Mouse (Mus musculus): ENCODE measurements at regions not wholly inside any gene's neighbourhood (a gene's known extent, or its start where the extent isn't known, plus 50 kb on each side); places are given as distances from the start of the nearest gene placed in this dataset.

- no peaks in the 10 kb centered on the region for H3K4me1 ChIP-seq (ENCODE audit: control insufficient read depth, insufficient read depth, low read length)
- no peak overlapping the region for H3K27ac ChIP-seq (ENCODE audit: control insufficient read depth, insufficient read depth, low read depth, low read length)
- no peaks in the 10 kb centered on the region for H3K27me3 ChIP-seq (ENCODE audit: control insufficient read depth, insufficient read depth, low read length)
- H3K4me3 ChIP-seq (ENCODE audit: control insufficient read depth, low read depth, low read length) = no peak overlapping the region
- TF ChIP-seq CTCF (IDR thresholded peaks at IDR 0.05; ENCODE audit: control insufficient read depth, insufficient read depth, insufficient replicate concordance, low read depth, low read length) (no peak), POLR2A (IDR thresholded peaks at IDR 0.05; ENCODE audit: control insufficient read depth, low read depth, low read length) (no peak)
- H3K36me3 ChIP-seq (ENCODE audit: control insufficient read depth, insufficient read depth, low read length) = no peaks in the 10 kb centered on the region
Measured at GRCm38 (mm10) chr1:177633966-177634602, 95.5 kb upstream of the 1700016C15Rik start.

GRCm38 (mm10) chr1:177637061-177637460 is 92.6 kb upstream of the 1700016C15Rik start:
- TF ChIP-seq POLR2A (IDR thresholded peaks at IDR 0.05; ENCODE audit: control insufficient read depth, low read depth, low read length) = no peak
- no peak for TF ChIP-seq CTCF (IDR thresholded peaks at IDR 0.05; ENCODE audit: control insufficient read depth, insufficient read depth, insufficient replicate concordance, low read depth, low read length)
- no peaks in the 10 kb centered on the region for H3K4me1 ChIP-seq (ENCODE audit: control insufficient read depth, insufficient read depth, low read length)
- no peaks in the 10 kb centered on the region for H3K36me3 ChIP-seq (ENCODE audit: control insufficient read depth, insufficient read depth, low read length)
- no peak overlapping the region for H3K27ac ChIP-seq (ENCODE audit: control insufficient read depth, insufficient read depth, low read depth, low read length)
- H3K4me3 ChIP-seq (ENCODE audit: control insufficient read depth, low read depth, low read length) = no peak overlapping the region
- no peaks in the 10 kb centered on the region for H3K27me3 ChIP-seq (ENCODE audit: control insufficient read depth, insufficient read depth, low read length)

DNA sequence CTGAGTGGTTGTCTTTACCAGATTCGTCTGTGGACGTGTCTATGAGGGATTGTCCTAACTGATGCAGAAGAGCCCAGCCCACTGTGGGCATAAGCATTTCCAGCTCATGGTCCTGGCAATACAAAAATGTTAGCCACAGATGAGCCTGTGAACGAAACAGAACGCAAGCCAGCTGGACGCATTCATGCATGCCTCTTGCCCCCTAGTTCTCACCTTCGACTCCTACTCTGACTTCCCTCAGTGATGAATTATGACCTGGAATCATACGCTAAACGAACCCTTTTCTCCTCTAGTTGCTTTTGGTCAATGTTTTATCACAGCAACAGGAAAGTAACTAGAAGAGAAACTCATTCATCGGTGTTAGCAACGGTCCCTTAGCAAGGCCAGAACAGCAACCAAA is 91.2 kb upstream of the 1700016C15Rik start:
- no peak overlapping the region for H3K27ac ChIP-seq (ENCODE audit: control insufficient read depth, insufficient read depth, low read depth, low read length)
- H3K4me1 ChIP-seq (ENCODE audit: control insufficient read depth, insufficient read depth, low read length) = no peaks in the 10 kb centered on the region

GRCm38 (mm10) chr1:177639931-177640846 is 89.4 kb upstream of the 1700016C15Rik start:
- TF ChIP-seq CTCF (IDR thresholded peaks at IDR 0.05; ENCODE audit: control insufficient read depth, insufficient read depth, insufficient replicate concordance, low read depth, low read length) (no peak), POLR2A (IDR thresholded peaks at IDR 0.05; ENCODE audit: control insufficient read depth, low read depth, low read length) (no peak)
- Histone ChIP-seq H3K4me1 (ENCODE audit: control insufficient read depth, insufficient read depth, low read length) (no peaks in the 10 kb centered on the region), H3K36me3 (ENCODE audit: control insufficient read depth, insufficient read depth, low read length) (no peaks in the 10 kb centered on the region), H3K4me3 (ENCODE audit: control insufficient read depth, low read depth, low read length) (no peak overlapping the region), H3K27ac (ENCODE audit: control insufficient read depth, insufficient read depth, low read depth, low read length) (no peak overlapping the region), H3K27me3 (ENCODE audit: control insufficient read depth, insufficient read depth, low read length) (no peaks in the 10 kb centered on the region)

More for the DNA sequence above, 91.2 kb upstream of the 1700016C15Rik start:
- no peaks in the 10 kb centered on the region for H3K36me3 ChIP-seq (ENCODE audit: control insufficient read depth, insufficient read depth, low read length)
- no peaks in the 10 kb centered on the region for H3K27me3 ChIP-seq (ENCODE audit: control insufficient read depth, insufficient read depth, low read length)
- H3K4me3 ChIP-seq (ENCODE audit: control insufficient read depth, low read depth, low read length) = no peak overlapping the region
- TF ChIP-seq CTCF (IDR thresholded peaks at IDR 0.05; ENCODE audit: control insufficient read depth, insufficient read depth, insufficient replicate concordance, low read depth, low read length) (no peak), POLR2A (IDR thresholded peaks at IDR 0.05; ENCODE audit: control insufficient read depth, low read depth, low read length) (no peak)

DNA sequence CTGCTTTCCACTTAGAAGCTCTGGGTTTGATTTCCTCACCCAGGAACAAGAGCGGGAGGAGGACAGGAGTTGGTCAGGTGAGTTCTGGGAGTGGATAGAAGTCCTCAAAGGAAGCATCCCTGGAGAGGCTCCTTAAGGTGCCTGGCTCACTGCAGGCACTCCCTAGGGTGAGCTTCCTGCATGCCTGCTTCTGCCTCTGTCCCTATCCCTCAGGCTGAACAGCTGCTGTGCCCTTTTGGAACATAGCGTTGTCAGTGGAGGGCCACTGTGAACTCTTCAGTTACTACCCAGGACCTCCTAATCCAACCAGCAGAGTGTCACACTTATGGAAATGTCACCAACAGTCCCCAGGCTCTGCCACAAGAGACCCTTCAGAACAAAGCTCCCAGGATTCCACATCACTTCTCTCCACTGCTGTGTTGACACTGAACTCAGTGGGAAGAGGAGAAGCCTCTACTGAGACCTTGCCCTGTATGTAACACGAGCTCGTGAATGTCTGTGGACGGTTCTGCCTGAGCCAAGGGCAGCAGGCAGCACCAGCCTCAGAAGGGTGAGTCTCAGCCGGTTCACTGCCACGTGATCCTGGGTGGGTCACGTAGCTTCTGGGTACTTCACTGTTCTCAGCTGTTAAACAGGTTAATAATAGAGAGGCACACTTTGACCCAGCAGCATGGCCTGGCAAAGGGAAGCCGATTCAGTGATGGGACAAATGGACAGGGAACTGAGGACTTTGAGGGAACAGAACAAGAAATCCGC is 86.7 kb upstream of the 1700016C15Rik start:
- H3K27ac ChIP-seq (ENCODE audit: control insufficient read depth, insufficient read depth, low read depth, low read length) = no peak overlapping the region
- H3K36me3 ChIP-seq (ENCODE audit: control insufficient read depth, insufficient read depth, low read length) = no peaks in the 10 kb centered on the region
- H3K27me3 ChIP-seq (ENCODE audit: control insufficient read depth, insufficient read depth, low read length) = no peaks in the 10 kb centered on the region
- H3K4me3 ChIP-seq (ENCODE audit: control insufficient read depth, low read depth, low read length) = no peak overlapping the region
- TF ChIP-seq POLR2A (IDR thresholded peaks at IDR 0.05; ENCODE audit: control insufficient read depth, low read depth, low read length) (no peak), CTCF (IDR thresholded peaks at IDR 0.05; ENCODE audit: control insufficient read depth, insufficient read depth, insufficient replicate concordance, low read depth, low read length) (no peak)
- no peaks in the 10 kb centered on the region for H3K4me1 ChIP-seq (ENCODE audit: control insufficient read depth, insufficient read depth, low read length)

DNA sequence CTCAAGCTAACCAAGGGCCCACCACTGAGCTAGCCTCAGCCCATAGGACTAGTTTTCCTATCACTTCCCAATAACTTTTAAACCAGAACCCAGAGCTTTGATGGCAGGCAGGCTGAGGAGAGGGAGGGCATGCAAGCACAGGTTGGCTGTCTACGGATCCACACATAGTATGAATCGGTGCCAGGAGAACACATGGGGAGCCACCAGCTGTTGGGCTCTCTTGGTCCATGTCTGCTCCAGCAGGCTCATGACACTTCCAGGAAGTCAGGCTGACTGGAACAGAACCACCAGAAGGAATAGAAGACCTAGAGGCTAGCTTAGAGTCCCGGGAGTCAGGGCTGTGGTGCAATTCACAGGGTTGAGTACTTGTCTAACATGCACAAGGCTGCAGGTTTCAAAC is 86.0 kb upstream of the 1700016C15Rik start:
- Histone ChIP-seq H3K36me3 (ENCODE audit: control insufficient read depth, insufficient read depth, low read length) (no peaks in the 10 kb centered on the region), H3K4me3 (ENCODE audit: control insufficient read depth, low read depth, low read length) (no peak overlapping the region), H3K27ac (ENCODE audit: control insufficient read depth, insufficient read depth, low read depth, low read length) (no peak overlapping the region), H3K4me1 (ENCODE audit: control insufficient read depth, insufficient read depth, low read length) (no peaks in the 10 kb centered on the region), H3K27me3 (ENCODE audit: control insufficient read depth, insufficient read depth, low read length) (no peaks in the 10 kb centered on the region)
- TF ChIP-seq CTCF (IDR thresholded peaks at IDR 0.05; ENCODE audit: control insufficient read depth, insufficient read depth, insufficient replicate concordance, low read depth, low read length) = no peak
- no peak for TF ChIP-seq POLR2A (IDR thresholded peaks at IDR 0.05; ENCODE audit: control insufficient read depth, low read depth, low read length)

GRCm38 (mm10) chr1:177644214-177644613 is 85.4 kb upstream of the 1700016C15Rik start:
- Histone ChIP-seq H3K27me3 (ENCODE audit: control insufficient read depth, insufficient read depth, low read length) (no peaks in the 10 kb centered on the region), H3K27ac (ENCODE audit: control insufficient read depth, insufficient read depth, low read depth, low read length) (no peak overlapping the region), H3K4me3 (ENCODE audit: control insufficient read depth, low read depth, low read length) (no peak overlapping the region), H3K4me1 (ENCODE audit: control insufficient read depth, insufficient read depth, low read length) (no peaks in the 10 kb centered on the region), H3K36me3 (ENCODE audit: control insufficient read depth, insufficient read depth, low read length) (no peaks in the 10 kb centered on the region)
- no peak for TF ChIP-seq CTCF (IDR thresholded peaks at IDR 0.05; ENCODE audit: control insufficient read depth, insufficient read depth, insufficient replicate concordance, low read depth, low read length)

Data from testis, adult 2 months (tissue).